In genomic region chr12:54528046-54528445, GRCm38 (mm10) we compare ENCODE assay signal across 12 mouse cellular contexts.
DNase-seq lines count a peak whose midpoint lies in the region; ATAC-seq lines count a peak whose summit lies in the region.
"Had no signal": no experiment of that assay in that cellular context is flagged by ENCODE, and none has a peak within 500 bp of the region (broad histone marks: within the 10 kb centered on the region; RNA-seq: fewer than 3 reads in every experiment).

No protein-coding gene starts in this region.

- no peaks in the 10 kb centered on the region for H3K4me1 ChIP-seq in heart, embryonic 11.5 days (ENCODE audit: control insufficient read depth, insufficient read depth, low read length)
- H3K4me1 ChIP-seq: limb, embryonic 13.5 days had no signal

- H3K9me3 ChIP-seq in heart, embryonic 11.5 days (replicated peaks; ENCODE audit: control insufficient read depth, low read length) = no peaks in the 10 kb centered on the region
- H3K9me3 ChIP-seq: limb, embryonic 13.5 days had no signal

- no peak overlapping the region for H3K27ac ChIP-seq in heart, embryonic 11.5 days (ENCODE audit: low read depth, low read length)
- H3K27ac ChIP-seq: limb, embryonic 13.5 days had no signal

- no peak for ATAC-seq in heart, embryonic 11.5 days (replicated peaks; ENCODE audit: insufficient number of reproducible peaks, low FRiP score, low TSS enrichment)

- H3K4me3 ChIP-seq in heart, embryonic 11.5 days (ENCODE audit: low read depth, low read length) = no peak overlapping the region
- H3K4me3 ChIP-seq: limb, embryonic 13.5 days had no signal

- H3K9ac ChIP-seq in heart, embryonic 11.5 days (ENCODE audit: low read depth, low read length) = no peak overlapping the region
- H3K9ac ChIP-seq: limb, embryonic 13.5 days had no signal

- no peaks in the 10 kb centered on the region for H3K27me3 ChIP-seq in heart, embryonic 11.5 days (ENCODE audit: control insufficient read depth, insufficient read depth, low read length)
- H3K27me3 ChIP-seq: limb, embryonic 13.5 days had no signal

- no peaks in the 10 kb centered on the region for H3K36me3 ChIP-seq in heart, embryonic 11.5 days (ENCODE audit: control insufficient read depth, insufficient read depth, low read length)
- H3K36me3 ChIP-seq: limb, embryonic 13.5 days had no signal

- peak; percentile 5 for DNase-seq in heart, adult 11 months
- DNase-seq in right cerebral cortex, postnatal 4 days = peak; percentile 10
- no peak for DNase-seq in right cerebral cortex, postnatal 14 days
- peak; percentile 58 for DNase-seq in R1 (ENCODE audit: low read depth, low spot score)
- no peak for DNase-seq in embryo, embryonic 9.5 days (ENCODE audit: extremely low spot score)
- DNase-seq in layer of hippocampus, adult 9-10 months (ENCODE audit: low spot score) = no peak
- DNase-seq: heart, postnatal 14 days; kidney, adult 2 months; layer of hippocampus, postnatal 36 days; thymus, postnatal 25 days had no signal

- H3K4me2 ChIP-seq in heart, embryonic 11.5 days = no peak overlapping the region
- H3K4me2 ChIP-seq: limb, embryonic 13.5 days had no signal

Comparison
In these comparisons a context has a peak if more than half of its experiments do, and no peak if none do; other contexts are left out.
1. DNase-seq: peak in heart, adult 11 months (single experiment), right cerebral cortex, postnatal 4 days (single experiment) and R1 (single experiment); none in right cerebral cortex, postnatal 14 days (single experiment), embryo, embryonic 9.5 days (single experiment) and layer of hippocampus, adult 9-10 months (single experiment).